Mouse (Mus musculus) hindbrain, embryonic 13.5 days (tissue): ENCODE results near the gene Rtl1. TPM values are rescaled to one million over a fixed set of nuclear protein-coding genes. Genes with fewer than 3 reads are reported as not detected.

Source experiments
- ATAC-seq: fragments of 200-750 bp; cut with Nextera tagmentation; 2 replicates; pipeline ENCODE4 v1.8.0; 2017; ENCODE audit warnings: moderate TSS enrichment; ENCODE audit not compliant: low FRiP score
- H3K27ac ChIP-seq: fragments of 300-500 bp; sonication (generic); 2 replicates; pipeline ENCODE4 v1.5.1; 2015; ENCODE audit warnings: inconsistent platforms, mild to moderate bottlenecking, moderate library complexity
- H3K27me3 ChIP-seq: fragments of 300-500 bp; sonication (generic); 2 replicates; pipeline ENCODE4 v1.6.1; 2015; ENCODE audit warnings: mild to moderate bottlenecking, inconsistent platforms
- H3K36me3 ChIP-seq: fragments of 300-500 bp; sonication (generic); 2 replicates; pipeline ENCODE4 v1.6.1; 2015; ENCODE audit warnings: mild to moderate bottlenecking, inconsistent platforms
- H3K4me1 ChIP-seq: fragments of 300-500 bp; sonication (generic); replicated peaks from 2 replicates; pipeline ENCODE4 v1.6.1; 2015; ENCODE audit warnings: inconsistent platforms
- H3K4me2 ChIP-seq: fragments of 300-500 bp; sonication (generic); 2 replicates; pipeline ENCODE4 v1.6.1; 2015; ENCODE audit warnings: inconsistent platforms, mild to moderate bottlenecking, moderate library complexity
- H3K4me3 ChIP-seq: fragments of 300-500 bp; sonication (generic); 2 replicates; pipeline ENCODE4 v1.5.1; 2015; ENCODE audit warnings: mild to moderate bottlenecking, inconsistent platforms
- H3K9ac ChIP-seq: fragments of 300-500 bp; sonication (generic); 2 replicates; pipeline ENCODE4 v1.6.1; 2015; ENCODE audit warnings: mild to moderate bottlenecking, inconsistent platforms
- H3K9me3 ChIP-seq: fragments of 300-500 bp; sonication (generic); 2 replicates; pipeline ENCODE4 v1.6.1; 2016; ENCODE audit warnings: inconsistent platforms
- WGBS: fragments of 180-500 bp; shearing (Covaris S2); methylation state at CpG from one replicate; pipeline ENCODE4 v1.1.7; 2015; 5-methylcytosine and 5-hydroxymethylcytosine counted together
- microRNA counts: library from miRNA; unstranded; fragments of <30 nt; microRNA quantifications from one replicate; lab custom pipeline; 2016
- microRNA-seq: library from miRNA; unstranded; fragments of <30 nt; microRNA quantifications from one replicate; pipeline ENCODE4, GENCODE M21; 2016
- polyA plus RNA-seq: library from polyadenylated mRNA; unstranded; fragments of >200 nt; fragmentation: Nextera tagmentation; extraction: Ambion mirVana; gene quantifications from 2 replicates; pipeline ENCODE4 v1.2.1, GENCODE M21; 2015

Gene Rtl1
- polyA plus RNA-seq, 1 experiment from 2014 or later: 1.5 TPM

- no peak for ATAC-seq
- Histone ChIP-seq H3K27me3 (no peaks in the 10 kb centered on the region), H3K36me3 (peaks cover 18% of the 10 kb centered on the region), H3K4me1 (peaks cover 13% of the 10 kb centered on the region), H3K27ac (peak overlapping the region; percentile 88), H3K4me2 (peak overlapping the region; percentile 43), H3K4me3 (peak overlapping the region; percentile 55), H3K9me3 (peaks cover 30% of the 10 kb centered on the region), H3K9ac (peak overlapping the region; percentile 87)
- 50% methylated on average over 16 of the region's 16 CpGs for WGBS
These were observed 58.6 kb downstream of the Rtl1 start for GRCm38 (mm10) chr12:109541540-109541899.

- Histone ChIP-seq H3K27ac (peak overlapping the region; percentile 88), H3K4me1 (peaks cover 8% of the 10 kb centered on the region; the same call in 1 of the 2 replicates), H3K9ac (peak overlapping the region; percentile 87), H3K4me3 (peak overlapping the region; percentile 55), H3K27me3 (no peaks in the 10 kb centered on the region), H3K9me3 (peaks cover 30% of the 10 kb centered on the region), H3K36me3 (peaks cover 12% of the 10 kb centered on the region), H3K4me2 (peak overlapping the region; percentile 53)
- peak; percentile 55; the same call in 1 of the 2 replicates for ATAC-seq
- WGBS: 44% methylated on average over 30 of the region's 30 CpGs
These were observed 59.2 kb downstream of the Rtl1 start for GRCm38 (mm10) chr12:109540739-109541539.

GRCm38 (mm10) chr12:109539950-109540349 is 60.2 kb downstream of the Rtl1 start:
- H3K9ac ChIP-seq: peak overlapping the region; percentile 58
- 52% methylated on average over 13 of the region's 13 CpGs for WGBS
- H3K4me1 ChIP-seq: peaks cover 5% of the 10 kb centered on the region; the same call in 1 of the 2 replicates
- peak overlapping the region; percentile 53 for H3K4me2 ChIP-seq
- H3K27ac ChIP-seq: peak overlapping the region; percentile 87
- H3K9me3 ChIP-seq: peaks cover 30% of the 10 kb centered on the region
- no peak for ATAC-seq
- no peaks in the 10 kb centered on the region for H3K27me3 ChIP-seq
- peaks cover 5% of the 10 kb centered on the region for H3K36me3 ChIP-seq
- peak overlapping the region; percentile 55 for H3K4me3 ChIP-seq

MicroRNAs within 50 kb of the gene (microRNA counts, 519-probe panel; counts per million panel counts)
- 51.3 counts per million for microRNA mmu-miR-1188 (lab: Ali Mortazavi, UCI)
- 4,504 counts per million, percentile 74 among the panel's probes with 10 or more counts for microRNA mmu-miR-127 (lab: Ali Mortazavi, UCI)
- 4,914 counts per million, percentile 83 among the panel's probes with 10 or more counts for microRNA mmu-miR-136 (lab: Ali Mortazavi, UCI)
- 51.3 counts per million for microRNA mmu-miR-1906 (lab: Ali Mortazavi, UCI)
- microRNA mmu-miR-337-3p (lab: Ali Mortazavi, UCI): 51.3 counts per million
- microRNA mmu-miR-337-5p (lab: Ali Mortazavi, UCI): 51.3 counts per million
- 51.3 counts per million for microRNA mmu-miR-341 (lab: Ali Mortazavi, UCI)
- microRNA mmu-miR-370 (lab: Ali Mortazavi, UCI): 3,145 counts per million, percentile 36 among the panel's probes with 10 or more counts
- 4,547 counts per million, percentile 75 among the panel's probes with 10 or more counts for microRNA mmu-miR-431 (lab: Ali Mortazavi, UCI)
- microRNA mmu-miR-432 (lab: Ali Mortazavi, UCI): 51.3 counts per million
- 4,649 counts per million, percentile 77 among the panel's probes with 10 or more counts for microRNA mmu-miR-433 (lab: Ali Mortazavi, UCI)
- 4,872 counts per million, percentile 82 among the panel's probes with 10 or more counts for microRNA mmu-miR-434-3p (lab: Ali Mortazavi, UCI)
- 3,906 counts per million, percentile 60 among the panel's probes with 10 or more counts for microRNA mmu-miR-434-5p (lab: Ali Mortazavi, UCI)
- microRNA mmu-miR-493 (lab: Ali Mortazavi, UCI): 1,333 counts per million, percentile 4 among the panel's probes with 10 or more counts
- microRNA mmu-miR-540-3p (lab: Ali Mortazavi, UCI): 51.3 counts per million
- microRNA mmu-miR-540-5p (lab: Ali Mortazavi, UCI): 51.3 counts per million
- microRNA mmu-miR-665 (lab: Ali Mortazavi, UCI): 51.3 counts per million
- microRNA mmu-miR-673-3p (lab: Ali Mortazavi, UCI): 51.3 counts per million
- 51.3 counts per million for microRNA mmu-miR-673-5p (lab: Ali Mortazavi, UCI)
- 3,128 counts per million, percentile 36 among the panel's probes with 10 or more counts for microRNA mmu-miR-770-3p (lab: Ali Mortazavi, UCI)
- 51.3 counts per million for microRNA mmu-miR-770-5p (lab: Ali Mortazavi, UCI)

Small RNA genes lying within 50 kb of the gene (microRNA-seq; reads per million reads assigned to microRNA genes)
- gene Gm23912 (not detected), gene Mir1188 (6.0 reads per million, percentile 18 among the genes with 10 or more reads in this experiment), gene Mir127 (6,746 reads per million, percentile 94 among the genes with 10 or more reads in this experiment), gene Mir136 (not detected), gene Mir1906-1 (not detected), gene Mir3070a (2.3 reads per million, percentile 2 among the genes with 10 or more reads in this experiment), gene Mir3070b (not detected), gene Mir3071 (not detected), gene Mir337 (not detected), gene Mir341 (716 reads per million, percentile 74 among the genes with 10 or more reads in this experiment), gene Mir3544 (not detected), gene Mir370 (740 reads per million, percentile 75 among the genes with 10 or more reads in this experiment), gene Mir431 (3,294 reads per million, percentile 85 among the genes with 10 or more reads in this experiment), gene Mir432 (not detected), gene Mir433 (1,317 reads per million, percentile 79 among the genes with 10 or more reads in this experiment), gene Mir434 (1,956 reads per million, percentile 83 among the genes with 10 or more reads in this experiment), gene Mir493 (39.3 reads per million, percentile 38 among the genes with 10 or more reads in this experiment), gene Mir540 (395 reads per million, percentile 66 among the genes with 10 or more reads in this experiment), gene Mir665 (327 reads per million, percentile 63 among the genes with 10 or more reads in this experiment), gene Mir673 (93.3 reads per million, percentile 49 among the genes with 10 or more reads in this experiment), gene Mir770 (618 reads per million, percentile 72 among the genes with 10 or more reads in this experiment)

Other genes starting within 250 kb of the Rtl1 start
- gene Dlk1, start 147.5 kb downstream of the Rtl1 start, polyA plus RNA-seq: 88.0 and 102 TPM in 2 replicates